Mouse (Mus musculus): ENCODE measurements around the gene Gm21721. TPM values are rescaled to one million over a fixed set of nuclear protein-coding genes. Genes with fewer than 3 reads are reported as not detected.
"Not testable (repeated sequence)": the region's sequence is repeated elsewhere in the genome, so short reads cannot be mapped to it uniquely, and the experiment has no call there.

The Gm21721 gene
- not detected in 2 replicates for polyA plus RNA-seq (2015; fragmentation: Nextera tagmentation; extraction: Ambion mirVana)

DNA sequence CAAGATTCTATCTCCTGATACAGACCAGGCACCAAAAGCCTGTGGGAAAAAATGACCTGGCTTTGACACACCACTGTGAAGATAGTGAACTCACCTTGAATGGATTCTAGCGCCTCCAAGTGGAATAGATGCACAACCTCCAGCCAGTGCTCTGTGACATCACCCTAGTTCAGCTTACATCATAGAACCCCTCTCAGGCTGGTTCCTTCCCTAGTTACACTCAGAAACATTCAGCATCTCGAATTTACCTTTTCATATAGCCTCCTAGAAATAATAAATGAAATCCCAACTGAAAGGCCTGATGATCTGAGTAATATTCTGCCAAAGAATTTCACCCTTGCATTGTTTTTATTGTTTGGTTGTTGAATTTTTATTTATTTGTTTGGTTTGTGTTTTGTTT lies at the start of gene Gm21721:
Gm21721 (minus strand) TSS at position 101 of the 400 bp plus-strand sequence.
- not testable (repeated sequence) for H3K4me2 ChIP-seq; ATAC-seq (ENCODE audit: low FRiP score)
- WGBS, result 40% methylated on average over 1 of the region's 2 CpGs

More for the DNA sequence above, at the start of gene Gm21721:
- H3K27me3 ChIP-seq; H3K9me3 ChIP-seq; H3K36me3 ChIP-seq; H3K27ac ChIP-seq; H3K9ac ChIP-seq; H3K4me1 ChIP-seq (replicated peaks); H3K4me3 ChIP-seq: not testable (repeated sequence)

Other genes with a start within 250 kb of the Gm21721 start
- not detected in 2 replicates for gene Gm21292, start 68.3 kb downstream of the Gm21721 start, polyA plus RNA-seq (2015; fragmentation: Nextera tagmentation; extraction: Ambion mirVana)
- not detected in 2 replicates for gene Gm21812, start 145.0 kb upstream of the Gm21721 start, polyA plus RNA-seq (2015; fragmentation: Nextera tagmentation; extraction: Ambion mirVana)
- gene Gm21874, start 214.0 kb upstream of the Gm21721 start, polyA plus RNA-seq (2015; fragmentation: Nextera tagmentation; extraction: Ambion mirVana), result not detected in 2 replicates